Mouse (Mus musculus): ENCODE measurements around the gene Kcnn1. TPM values are rescaled to one million over a fixed set of nuclear protein-coding genes. Genes with fewer than 3 reads are reported as not detected.

Kcnn1 gene
- polyA plus RNA-seq, 1 experiment from 2014 or later: 1.0 TPM

- H3K9me3 ChIP-seq (ENCODE audit: control insufficient read depth, low read length): no peaks in the 10 kb centered on the region
- WGBS: 85% methylated on average over 5 of the region's 5 CpGs
- no peak for ATAC-seq
These were observed 8.2 kb upstream of the Kcnn1 start for GRCm38 (mm10) chr8:70871195-70871807.

GRCm38 (mm10) chr8:70869601-70870041 lies 6.6 kb upstream of the Kcnn1 start:
- H3K4me3 ChIP-seq (ENCODE audit: low read length): no peak overlapping the region
- no peaks in the 10 kb centered on the region for H3K9me3 ChIP-seq (ENCODE audit: control insufficient read depth, low read length)
- WGBS: 52% methylated on average over 16 of the region's 16 CpGs
- H3K4me1 ChIP-seq (ENCODE audit: control insufficient read depth, insufficient read depth, low read length): peaks cover 26% of the 10 kb centered on the region
- 0 out of 2 replicates have a peak, but pooled peaks cover 1% of the 10 kb centered on the region for H3K27me3 ChIP-seq (replicated peaks; ENCODE audit: control insufficient read depth, insufficient read depth, low read length)
- no peak overlapping the region for H3K4me2 ChIP-seq (ENCODE audit: low read depth, low read length)
- no peak overlapping the region for H3K27ac ChIP-seq (ENCODE audit: low read length)
- no peaks in the 10 kb centered on the region for H3K36me3 ChIP-seq (ENCODE audit: control insufficient read depth, insufficient read depth, low read length)
- H3K9ac ChIP-seq (ENCODE audit: low read depth, low read length): 0 out of 2 replicates have a peak overlapping the region, but pooled peaks have one; percentile 43
- ATAC-seq: 0 out of 2 replicates have a peak, but pooled peaks have one; percentile 9

More at GRCm38 (mm10) chr8:70871195-70871807, 8.2 kb upstream of the Kcnn1 start:
- Histone ChIP-seq H3K36me3 (ENCODE audit: control insufficient read depth, insufficient read depth, low read length) (no peaks in the 10 kb centered on the region), H3K4me2 (ENCODE audit: low read depth, low read length) (no peak overlapping the region), H3K27ac (ENCODE audit: low read length) (no peak overlapping the region), H3K9ac (ENCODE audit: low read depth, low read length) (no peak overlapping the region), H3K4me3 (ENCODE audit: low read length) (no peak overlapping the region), H3K27me3 (replicated peaks; ENCODE audit: control insufficient read depth, insufficient read depth, low read length) (no peaks in the 10 kb centered on the region), H3K4me1 (ENCODE audit: control insufficient read depth, insufficient read depth, low read length) (peaks cover 18% of the 10 kb centered on the region)

- H3K9ac ChIP-seq (ENCODE audit: low read depth, low read length): peak overlapping the region; percentile 43
These were observed 6.1 kb upstream of the Kcnn1 start for GRCm38 (mm10) chr8:70869199-70869571.

GRCm38 (mm10) chr8:70868559-70869198 lies 5.6 kb upstream of the Kcnn1 start:
- Histone ChIP-seq H3K4me2 (ENCODE audit: low read depth, low read length) (peak overlapping the region; percentile 45), H3K9ac (ENCODE audit: low read depth, low read length) (peak overlapping the region; percentile 43), H3K4me1 (ENCODE audit: control insufficient read depth, insufficient read depth, low read length) (peaks cover 32% of the 10 kb centered on the region), H3K27me3 (replicated peaks; ENCODE audit: control insufficient read depth, insufficient read depth, low read length) (peaks cover 6% of the 10 kb centered on the region; the same call in 1 of the 2 replicates), H3K27ac (ENCODE audit: low read length) (peak overlapping the region; percentile 7; the same call in 1 of the 2 replicates), H3K9me3 (ENCODE audit: control insufficient read depth, low read length) (no peaks in the 10 kb centered on the region), H3K4me3 (ENCODE audit: low read length) (peak overlapping the region; percentile 28), H3K36me3 (ENCODE audit: control insufficient read depth, insufficient read depth, low read length) (no peaks in the 10 kb centered on the region)
- 19% methylated on average over 40 of the region's 40 CpGs for WGBS
- ATAC-seq: no peak

More at GRCm38 (mm10) chr8:70869199-70869571, 6.1 kb upstream of the Kcnn1 start:
- Histone ChIP-seq H3K9me3 (ENCODE audit: control insufficient read depth, low read length) (no peaks in the 10 kb centered on the region), H3K27me3 (replicated peaks; ENCODE audit: control insufficient read depth, insufficient read depth, low read length) (0 out of 2 replicates have a peak, but pooled peaks cover 4% of the 10 kb centered on the region), H3K4me3 (ENCODE audit: low read length) (no peak overlapping the region; the same call in 1 of the 2 replicates), H3K27ac (ENCODE audit: low read length) (no peak overlapping the region), H3K36me3 (ENCODE audit: control insufficient read depth, insufficient read depth, low read length) (no peaks in the 10 kb centered on the region), H3K4me2 (ENCODE audit: low read depth, low read length) (peak overlapping the region; percentile 45; the same call in 1 of the 2 replicates), H3K4me1 (ENCODE audit: control insufficient read depth, insufficient read depth, low read length) (peaks cover 30% of the 10 kb centered on the region)
- WGBS: 42% methylated on average over 5 of the region's 5 CpGs
- no peak for ATAC-seq

- H3K4me2 ChIP-seq (ENCODE audit: low read depth, low read length): no peak overlapping the region
- ATAC-seq: no peak
- no peaks in the 10 kb centered on the region for H3K9me3 ChIP-seq (ENCODE audit: control insufficient read depth, low read length)
- H3K36me3 ChIP-seq (ENCODE audit: control insufficient read depth, insufficient read depth, low read length): no peaks in the 10 kb centered on the region
- H3K27ac ChIP-seq (ENCODE audit: low read length): no peak overlapping the region
- H3K4me1 ChIP-seq (ENCODE audit: control insufficient read depth, insufficient read depth, low read length): peaks cover 46% of the 10 kb centered on the region
- no peak overlapping the region for H3K9ac ChIP-seq (ENCODE audit: low read depth, low read length)
- peaks cover 24% of the 10 kb centered on the region for H3K27me3 ChIP-seq (replicated peaks; ENCODE audit: control insufficient read depth, insufficient read depth, low read length)
- H3K4me3 ChIP-seq (ENCODE audit: low read length): no peak overlapping the region
- WGBS: 84% methylated on average over 7 of the region's 7 CpGs
These were observed 3.5 kb upstream of the Kcnn1 start for GRCm38 (mm10) chr8:70866566-70866965.

- peaks cover 24% of the 10 kb centered on the region for H3K27me3 ChIP-seq (replicated peaks; ENCODE audit: control insufficient read depth, insufficient read depth, low read length)
- peak overlapping the region; percentile 53 for H3K4me3 ChIP-seq (ENCODE audit: low read length)
- H3K9me3 ChIP-seq (ENCODE audit: control insufficient read depth, low read length): no peaks in the 10 kb centered on the region
- peaks cover 46% of the 10 kb centered on the region for H3K4me1 ChIP-seq (ENCODE audit: control insufficient read depth, insufficient read depth, low read length)
- H3K9ac ChIP-seq (ENCODE audit: low read depth, low read length): peak overlapping the region; percentile 51
- H3K27ac ChIP-seq (ENCODE audit: low read length): peak overlapping the region; percentile 38; the same call in 1 of the 2 replicates
- ATAC-seq: peak; percentile 9
- H3K4me2 ChIP-seq (ENCODE audit: low read depth, low read length): peak overlapping the region; percentile 53
- H3K36me3 ChIP-seq (ENCODE audit: control insufficient read depth, insufficient read depth, low read length): no peaks in the 10 kb centered on the region
- WGBS: 6% methylated on average over 12 of the region's 12 CpGs
These were observed 3.0 kb upstream of the Kcnn1 start for GRCm38 (mm10) chr8:70866001-70866520.

GRCm38 (mm10) chr8:70865350-70866000 lies 2.4 kb upstream of the Kcnn1 start:
- peak; percentile 90 for ATAC-seq
- Histone ChIP-seq H3K36me3 (ENCODE audit: control insufficient read depth, insufficient read depth, low read length) (no peaks in the 10 kb centered on the region), H3K9ac (ENCODE audit: low read depth, low read length) (peak overlapping the region; percentile 59), H3K4me3 (ENCODE audit: low read length) (peak overlapping the region; percentile 53), H3K27ac (ENCODE audit: low read length) (peak overlapping the region; percentile 38), H3K4me1 (ENCODE audit: control insufficient read depth, insufficient read depth, low read length) (peaks cover 46% of the 10 kb centered on the region), H3K27me3 (replicated peaks; ENCODE audit: control insufficient read depth, insufficient read depth, low read length) (peaks cover 24% of the 10 kb centered on the region), H3K4me2 (ENCODE audit: low read depth, low read length) (peak overlapping the region; percentile 81), H3K9me3 (ENCODE audit: control insufficient read depth, low read length) (no peaks in the 10 kb centered on the region)
- under 1% methylated on average over 46 of the region's 46 CpGs for WGBS

GRCm38 (mm10) chr8:70864712-70865221 lies 1.7 kb upstream of the Kcnn1 start:
- H3K9me3 ChIP-seq (ENCODE audit: control insufficient read depth, low read length): no peaks in the 10 kb centered on the region
- H3K4me3 ChIP-seq (ENCODE audit: low read length): peak overlapping the region; percentile 53
- H3K27me3 ChIP-seq (replicated peaks; ENCODE audit: control insufficient read depth, insufficient read depth, low read length): peaks cover 24% of the 10 kb centered on the region
- 4% methylated on average over 24 of the region's 24 CpGs for WGBS
- H3K4me1 ChIP-seq (ENCODE audit: control insufficient read depth, insufficient read depth, low read length): peaks cover 46% of the 10 kb centered on the region
- peak overlapping the region; percentile 59 for H3K9ac ChIP-seq (ENCODE audit: low read depth, low read length)
- H3K36me3 ChIP-seq (ENCODE audit: control insufficient read depth, insufficient read depth, low read length): no peaks in the 10 kb centered on the region
- peak; percentile 10; the same call in 1 of the 2 replicates for ATAC-seq
- H3K27ac ChIP-seq (ENCODE audit: low read length): peak overlapping the region; percentile 23
- peak overlapping the region; percentile 81 for H3K4me2 ChIP-seq (ENCODE audit: low read depth, low read length)
